Mouse (Mus musculus) cerebellum, adult 2 months (tissue): Measurements from ENCODE around the gene Fcgr1. TPM values are rescaled to one million over a fixed set of nuclear protein-coding genes. Genes with fewer than 3 reads are reported as not detected.
"Not testable (repeated sequence)": the region's sequence is repeated elsewhere in the genome, so short reads cannot be mapped to it uniquely, and the experiment has no call there.

ENCODE experiments used
- DNase-seq, 2 experiments: peaks; one replicate each; pipeline ENCODE4 v3.0.0; 2021
- H3K27ac ChIP-seq: fragments of 200-500 bp; 2 replicates; pipeline ENCODE4 v1.5.1; 2012; ENCODE audit warnings: low read length, control low read depth, inconsistent platforms; ENCODE audit not compliant: insufficient read depth
- H3K27me3 ChIP-seq: fragments of 200-500 bp; 2 replicates; pipeline ENCODE4 v1.6.1; 2012; ENCODE audit warnings: inconsistent platforms, mild to moderate bottlenecking, low read length, moderate library complexity; ENCODE audit not compliant: control insufficient read depth, insufficient read depth
- H3K4me1 ChIP-seq: fragments of 200-500 bp; 2 replicates; pipeline ENCODE4 v1.6.1; 2011; ENCODE audit warnings: low read length; ENCODE audit not compliant: control insufficient read depth, insufficient read depth
- H3K4me3 ChIP-seq: fragments of 200-500 bp; replicated peaks from 2 replicates; pipeline ENCODE3; 2011; ENCODE audit warnings: mild to moderate bottlenecking, low read depth, low read length, control low read depth; ENCODE audit not compliant: insufficient read depth
- CTCF ChIP-seq: fragments of 200-500 bp; IDR thresholded peaks from 2 replicates; pipeline ENCODE4 v1.5.1; 2011; ENCODE audit warnings: low read depth, mild to moderate bottlenecking, control low read depth, low read length, moderate library complexity, borderline replicate concordance; ENCODE audit not compliant: insufficient read depth
- POLR2A ChIP-seq: fragments of 200-500 bp; IDR thresholded peaks from 2 replicates; pipeline ENCODE4 v1.6.1; 2011; ENCODE audit warnings: low read length, control low read depth, borderline replicate concordance; ENCODE audit not compliant: insufficient read depth
- WGBS: fragments of 180-500 bp; shearing (Covaris S2); methylation state at CpG from one replicate; pipeline ENCODE4 v1.1.7; 2018; 5-methylcytosine and 5-hydroxymethylcytosine counted together
- polyA plus RNA-seq: library from polyadenylated mRNA; depleted of rRNA; stranded (reverse); fragments of >200 nt; gene quantifications from 2 replicates; pipeline ENCODE4 v1.2.3, GENCODE M21; 2012

The Fcgr1 gene
- polyA plus RNA-seq, 1 experiment = 2.0 TPM

DNA sequence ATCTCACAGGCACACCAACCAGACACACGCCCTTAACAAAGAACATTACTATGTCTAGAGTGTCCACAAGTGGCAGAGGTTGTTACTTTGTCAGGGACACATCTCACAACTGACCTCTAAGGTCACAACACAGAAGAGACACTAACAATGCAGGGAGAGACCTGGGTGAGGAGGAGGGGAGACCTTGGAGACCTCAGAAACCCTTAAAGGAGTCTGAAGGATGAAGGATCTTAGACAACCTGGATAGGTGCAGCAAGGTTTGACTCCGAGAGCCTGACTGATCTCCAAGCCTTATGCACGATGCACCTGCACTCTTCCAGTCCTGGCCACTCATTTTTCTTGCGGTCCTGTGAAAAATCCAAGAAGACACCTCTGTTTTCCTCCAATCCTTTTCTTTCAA lies 36.4 kb upstream of the Fcgr1 start:
- Histone ChIP-seq H3K27me3 (peaks cover 11% of the 10 kb centered on the region; the same call in 1 of the 2 replicates), H3K4me1 (no peaks in the 10 kb centered on the region), H3K27ac (no peak overlapping the region), H3K4me3 (no peak overlapping the region)
- no peak for DNase-seq
- TF ChIP-seq CTCF = no peak
- TF ChIP-seq POLR2A = no peak
- 82% methylated on average over 4 of the region's 4 CpGs for WGBS

DNA sequence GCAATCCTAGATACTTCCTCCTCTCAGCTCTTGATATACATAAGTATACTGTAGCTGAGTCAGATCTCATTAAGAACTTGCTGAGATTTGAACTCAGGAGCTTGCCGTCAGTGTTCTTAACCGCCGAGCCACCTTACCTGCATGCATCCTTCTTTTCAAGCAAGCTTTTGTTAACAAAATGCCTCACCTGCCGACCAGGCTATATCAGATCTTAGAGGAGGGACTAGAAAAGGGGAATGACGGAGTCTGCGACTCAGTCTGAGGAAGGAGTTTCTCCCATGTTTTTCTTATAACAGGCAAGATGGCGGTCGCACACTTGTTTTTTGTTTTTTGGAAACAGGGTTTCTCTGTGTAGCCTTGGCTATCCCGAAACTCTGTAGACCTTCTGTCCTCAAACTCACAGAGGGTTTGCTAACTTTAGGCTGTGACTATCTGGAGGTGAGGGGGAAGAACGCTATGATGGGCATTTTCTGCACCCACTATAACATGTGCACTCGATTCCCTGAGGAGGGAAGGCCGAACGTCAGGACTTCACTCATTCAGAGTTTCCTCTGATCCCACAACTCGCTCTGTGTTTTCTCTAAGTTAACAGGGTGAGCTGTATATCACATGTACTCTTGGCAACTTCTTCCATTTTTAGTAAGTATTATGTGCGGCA lies 35.1 kb upstream of the Fcgr1 start:
- Histone ChIP-seq H3K27me3 (peaks cover 10% of the 10 kb centered on the region; the same call in 1 of the 2 replicates), H3K4me1 (no peaks in the 10 kb centered on the region), H3K27ac (no peak overlapping the region), H3K4me3 (no peak overlapping the region)
- TF ChIP-seq POLR2A (no peak), CTCF (no peak)
- 22% methylated on average over 15 of the region's 15 CpGs for WGBS
- no peak for DNase-seq

DNA sequence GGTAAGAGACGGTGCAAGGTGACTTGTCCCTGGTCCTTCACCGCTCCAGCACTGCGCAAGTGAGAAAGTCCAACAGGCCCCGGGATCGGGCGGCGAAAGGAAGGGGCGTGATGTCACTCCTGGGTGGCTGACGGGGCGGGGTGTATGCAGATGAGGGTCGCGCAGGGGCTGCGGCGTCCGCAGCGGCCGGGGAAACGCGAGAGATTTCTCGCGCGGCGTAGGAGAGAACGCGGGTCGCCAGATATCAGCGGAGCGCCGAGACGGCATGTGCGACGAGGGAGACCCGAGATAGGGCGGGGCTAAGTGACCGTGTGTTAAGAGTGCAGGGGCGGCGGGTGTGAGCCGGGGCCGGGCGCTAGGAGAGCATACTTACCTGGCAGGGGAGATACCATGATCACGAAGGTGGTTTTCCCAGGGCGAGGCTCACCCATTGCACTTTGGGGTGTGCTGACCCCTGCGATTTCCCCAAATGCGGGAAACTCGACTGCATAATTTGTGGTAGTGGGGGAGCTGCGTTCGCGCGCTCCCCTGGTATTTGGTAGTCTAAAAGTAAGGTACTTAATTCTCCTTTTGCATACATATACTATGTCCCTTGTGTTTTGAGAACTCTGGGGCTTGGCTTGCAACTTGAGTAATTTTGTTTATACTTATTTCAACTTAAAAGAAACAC lies 34.4 kb upstream of the Fcgr1 start:
- DNase-seq, H3K27ac ChIP-seq, H3K4me3 ChIP-seq, H3K27me3 ChIP-seq, H3K4me1 ChIP-seq: not testable (repeated sequence)
- 2% methylated on average over 49 of the region's 49 CpGs for WGBS

- WGBS = 1% methylated on average over 14 of the region's 18 CpGs
- no peak overlapping the region for H3K4me3 ChIP-seq
- TF ChIP-seq POLR2A (no peak), CTCF (no peak)
Measured at GRCm38 (mm10) chr3:96327647-96328046, 33.9 kb upstream of the Fcgr1 start.

GRCm38 (mm10) chr3:96327131-96327530 lies 33.4 kb upstream of the Fcgr1 start:
- no peak for DNase-seq
- 4% methylated on average over 6 of the region's 6 CpGs for WGBS
- Histone ChIP-seq H3K4me1 (no peaks in the 10 kb centered on the region), H3K27ac (no peak overlapping the region), H3K4me3 (no peak overlapping the region), H3K27me3 (peaks cover 8% of the 10 kb centered on the region; the same call in 1 of the 2 replicates)
- TF ChIP-seq CTCF (peak; percentile 32; the same call in 1 of the 2 replicates), POLR2A (no peak)

More at GRCm38 (mm10) chr3:96327647-96328046, 33.9 kb upstream of the Fcgr1 start:
- no peak overlapping the region for H3K27ac ChIP-seq
- H3K27me3 ChIP-seq = peaks cover 10% of the 10 kb centered on the region; the same call in 1 of the 2 replicates
- DNase-seq = no peak
- no peaks in the 10 kb centered on the region for H3K4me1 ChIP-seq

GRCm38 (mm10) chr3:96323806-96324205 lies 30.0 kb upstream of the Fcgr1 start:
- H3K4me3 ChIP-seq, H3K4me1 ChIP-seq, DNase-seq, H3K27ac ChIP-seq, H3K27me3 ChIP-seq: not testable (repeated sequence)
- WGBS = 66% methylated on average over 6 of the region's 6 CpGs

DNA sequence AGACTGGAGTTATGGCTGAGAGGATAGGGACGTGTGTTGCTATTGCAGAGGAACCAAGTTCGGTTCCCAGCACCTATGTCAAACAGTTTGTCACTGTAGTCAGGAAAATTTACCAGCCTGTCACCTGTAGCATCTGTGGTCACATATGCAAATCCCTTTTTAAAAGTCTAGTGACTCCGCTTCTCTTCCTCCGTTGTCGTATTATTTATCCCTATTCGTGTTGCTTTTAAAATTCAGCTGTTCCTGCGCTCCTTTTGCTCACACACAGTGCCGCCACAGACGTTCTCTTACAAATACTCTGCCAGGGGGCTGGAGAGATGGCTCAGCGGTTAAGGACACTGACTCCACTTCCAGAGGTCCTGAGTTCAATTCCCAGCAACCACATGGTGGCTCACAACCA lies 28.8 kb upstream of the Fcgr1 start:
- no peak overlapping the region for H3K27ac ChIP-seq
- H3K4me1 ChIP-seq = no peaks in the 10 kb centered on the region
- H3K27me3 ChIP-seq = peaks cover 4% of the 10 kb centered on the region; the same call in 1 of the 2 replicates
- H3K4me3 ChIP-seq = no peak overlapping the region
- TF ChIP-seq CTCF (no peak), POLR2A (no peak)
- DNase-seq = no peak
- WGBS = 20% methylated on average over 10 of the region's 10 CpGs

DNA sequence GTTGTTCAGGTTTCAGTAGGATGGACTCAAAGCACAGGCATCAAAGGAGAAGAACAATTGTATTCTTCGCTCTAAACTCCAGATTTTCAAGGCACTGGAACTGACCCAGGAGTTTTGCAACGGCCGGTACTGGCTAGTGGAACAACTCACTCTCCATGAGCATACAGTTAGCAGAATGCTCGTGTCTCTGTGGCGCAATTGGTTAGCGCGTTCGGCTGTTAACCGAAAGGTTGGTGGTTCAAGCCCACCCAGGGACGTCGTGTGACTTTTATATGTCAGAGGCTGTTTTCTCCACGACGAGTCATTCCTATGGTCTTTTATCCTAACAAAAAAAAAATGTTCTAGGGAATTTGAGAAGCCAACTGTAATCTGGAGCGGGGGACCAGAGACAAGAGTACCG lies 28.1 kb upstream of the Fcgr1 start:
- H3K27me3 ChIP-seq = no peaks in the 10 kb centered on the region; the same call in 1 of the 2 replicates

GRCm38 (mm10) chr3:96320003-96320402 lies 26.2 kb upstream of the Fcgr1 start:
- H3K4me3 ChIP-seq, H3K27me3 ChIP-seq, H3K4me1 ChIP-seq, DNase-seq, H3K27ac ChIP-seq: not testable (repeated sequence)
- 87% methylated on average over 13 of the region's 13 CpGs for WGBS

More for the DNA sequence above, 28.1 kb upstream of the Fcgr1 start:
- WGBS = 17% methylated on average over 15 of the region's 15 CpGs
- Histone ChIP-seq H3K27ac (no peak overlapping the region), H3K4me3 (no peak overlapping the region), H3K4me1 (no peaks in the 10 kb centered on the region)
- DNase-seq = no peak
- TF ChIP-seq POLR2A (no peak), CTCF (no peak)
